Mouse (Mus musculus): Measurements from ENCODE around the gene Rho.

GRCm38 (mm10) chr6:115955664-115956063 is 24.1 kb downstream of the Rho start:
- TF ChIP-seq CTCF (conservative IDR thresholded peaks at IDR 0.05; ENCODE audit: insufficient read depth, insufficient read length, low read depth, low read length) (no peak), POLR2A (IDR thresholded peaks at IDR 0.05; ENCODE audit: low read depth, low read length) (no peak)
